Mouse (Mus musculus) G1E (cell line): ENCODE measurements around the gene B4galnt2. TPM values are rescaled to one million over a fixed set of nuclear protein-coding genes. Genes with fewer than 3 reads are reported as not detected.

Experiments
- ATAC-seq: 2 replicates; pipeline ENCODE4 v1.8.0; 2016; ENCODE audit warnings: mild to moderate bottlenecking; ENCODE audit not compliant: insufficient number of reproducible peaks, poor library complexity, low FRiP score, severe bottlenecking; ENCODE audit errors: extremely low read depth
- DNase-seq: peaks from one replicate; pipeline ENCODE4 v3.0.0; 2012; ENCODE audit warnings: low spot score
- H3K27me3 ChIP-seq: 2 replicates; pipeline ENCODE4 v1.6.1; 2012; ENCODE audit warnings: mild to moderate bottlenecking, low read length, inconsistent platforms; ENCODE audit not compliant: insufficient read depth
- H3K36me3 ChIP-seq: replicated peaks from 2 replicates; pipeline ENCODE3; 2012; ENCODE audit warnings: mild to moderate bottlenecking, inconsistent platforms
- H3K4me1 ChIP-seq: 2 replicates; pipeline ENCODE4 v1.6.1; 2012; ENCODE audit warnings: low read depth, low read length, inconsistent platforms, mixed read lengths; ENCODE audit not compliant: insufficient read depth
- H3K4me3 ChIP-seq: 2 replicates; pipeline ENCODE4 v1.5.1; 2012; ENCODE audit warnings: low read depth, mild to moderate bottlenecking, inconsistent platforms, low read length, moderate library complexity, mixed read lengths
- H3K9me3 ChIP-seq: replicated peaks from 2 replicates; pipeline ENCODE4 v1.6.1; 2012; ENCODE audit warnings: inconsistent platforms
- CTCF ChIP-seq: IDR thresholded peaks from 2 replicates; pipeline ENCODE4 v1.5.1; 2012; ENCODE audit warnings: low read depth, low read length, inconsistent platforms, mixed read lengths
- GATA1 ChIP-seq: IDR thresholded peaks from 2 replicates; pipeline ENCODE4 v1.6.1; 2012; ENCODE audit warnings: borderline replicate concordance, low read length, inconsistent platforms, mixed read lengths
- GATA2 ChIP-seq: IDR thresholded peaks from 2 replicates; pipeline ENCODE4 v1.6.1; 2012; ENCODE audit warnings: low read depth, low read length, inconsistent platforms, borderline replicate concordance
- POLR2AphosphoS5 ChIP-seq: IDR thresholded peaks from 2 replicates; pipeline ENCODE4 v1.6.1; 2012; ENCODE audit warnings: low read depth, low read length, inconsistent platforms; ENCODE audit not compliant: insufficient replicate concordance
- TAL1 ChIP-seq: conservative IDR thresholded peaks from 2 replicates; pipeline ENCODE4 v1.6.1; 2012; ENCODE audit warnings: low read depth, low read length, inconsistent platforms, mixed read lengths
- polyA plus RNA-seq: library from polyadenylated mRNA; stranded (reverse); fragments of >175 nt; gene quantifications from 2 replicates; pipeline ENCODE4 v1.2.3, GENCODE M21; 2012
- total RNA-seq, 2 experiments: library from RNA; stranded (forward) in 1 of 2; stranded (reverse) in 1 of 2; fragments of 200-1000 nt in 1 of 2; fragments of >200 nt in 1 of 2; fragmentation: Nextera tagmentation in 1 of 2; gene quantifications; 2 replicates each; pipeline ENCODE4 v1.2.3; 2014 to 2017

The B4galnt2 gene
- total and polyA plus RNA-seq, 3 experiments, result 0.05 TPM; not detected in 2

- Histone ChIP-seq H3K4me1 (peaks cover 98% of the 10 kb centered on the region), H3K9me3 (no peaks in the 10 kb centered on the region), H3K4me3 (peak within 1 kb of the TSS; percentile 56; the same call in 1 of the 2 replicates), H3K27me3 (no peaks in the 10 kb centered on the region), H3K36me3 (peaks cover 51% of the 10 kb centered on the region)
- ATAC-seq, result no peak
- DNase-seq, result no peak
- no peak for TF ChIP-seq GATA1
- TF ChIP-seq CTCF, result no peak
- no peak for TF ChIP-seq TAL1
- TF ChIP-seq GATA2, result no peak
- no peak for TF ChIP-seq POLR2AphosphoS5
These were observed 77.6 kb downstream of the B4galnt2 start, which contains the start of gene Gngt2 for GRCm38 (mm10) chr11:95837059-95837458. Gngt2 (plus strand) TSS chr11:95837216.

- Histone ChIP-seq H3K9me3 (no peaks in the 10 kb centered on the region), H3K4me1 (peaks cover 97% of the 10 kb centered on the region), H3K36me3 (peaks cover 56% of the 10 kb centered on the region), H3K4me3 (no peak overlapping the region), H3K27me3 (no peaks in the 10 kb centered on the region)
- DNase-seq (no peak), ATAC-seq (no peak)
- TF ChIP-seq POLR2AphosphoS5 (no peak), TAL1 (no peak)
These were observed 78.3 kb downstream of the B4galnt2 start for GRCm38 (mm10) chr11:95836433-95836832.

- peaks cover 5% of the 10 kb centered on the region for H3K9me3 ChIP-seq
- H3K27me3 ChIP-seq, result no peaks in the 10 kb centered on the region
- H3K4me1 ChIP-seq, result peaks cover 97% of the 10 kb centered on the region
- TF ChIP-seq CTCF (no peak), GATA2 (no peak), TAL1 (no peak), GATA1 (no peak), POLR2AphosphoS5 (no peak)
- no peak for ATAC-seq
- peak overlapping the region; percentile 56; the same call in 1 of the 2 replicates for H3K4me3 ChIP-seq
- H3K36me3 ChIP-seq, result peaks cover 62% of the 10 kb centered on the region
- DNase-seq, result no peak
These were observed 78.9 kb downstream of the B4galnt2 start for GRCm38 (mm10) chr11:95835832-95836231.

DNA sequence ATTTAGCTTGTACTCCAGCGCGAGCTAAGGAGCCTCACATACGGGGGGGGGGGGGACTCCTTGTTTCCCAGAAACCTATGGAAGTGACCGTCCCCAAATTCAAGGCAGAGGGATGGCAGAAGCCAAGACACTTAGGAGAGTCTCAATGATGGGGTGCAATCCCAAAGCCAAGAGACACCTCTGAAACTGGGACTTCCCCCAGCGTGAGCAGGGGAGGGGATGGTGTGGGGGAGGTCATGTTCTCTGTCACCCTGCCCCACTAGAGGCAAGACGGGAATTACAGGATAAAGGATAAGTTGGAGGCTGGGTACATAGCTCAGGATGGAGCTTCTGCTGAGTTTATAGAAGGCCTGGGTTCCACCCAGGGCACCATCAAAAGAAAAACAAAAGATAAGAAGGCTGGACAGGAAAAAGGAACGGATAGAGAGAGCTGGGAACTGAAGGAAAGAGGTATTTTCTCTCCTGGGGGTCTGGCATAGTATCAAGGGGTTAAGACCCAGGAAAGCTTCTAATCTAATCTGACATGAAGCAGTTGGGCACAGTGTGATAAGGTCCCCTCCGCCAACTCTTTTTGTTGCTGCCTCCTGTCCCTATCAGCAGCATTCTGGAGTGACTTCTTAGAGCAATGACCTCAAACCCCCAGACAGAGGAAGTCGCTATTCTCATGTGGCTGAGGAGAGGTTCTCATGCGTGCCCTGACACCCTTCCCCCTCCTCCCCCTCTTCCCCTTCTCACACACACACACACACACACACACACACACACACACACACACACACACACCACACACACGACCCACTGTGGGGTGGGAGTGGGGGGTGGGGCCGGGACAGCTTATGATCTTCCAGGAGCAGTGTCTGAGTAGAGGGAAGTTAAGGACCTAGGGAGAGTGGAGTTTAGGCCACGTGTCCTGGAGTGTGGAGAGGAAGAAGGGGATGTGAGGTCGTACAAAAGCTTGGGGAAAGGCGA, 79.7 kb downstream of the B4galnt2 start:
- TF ChIP-seq POLR2AphosphoS5 (no peak), TAL1 (peak; percentile 90)
- DNase-seq (peak; percentile 87), ATAC-seq (peak; percentile 70)
- peaks cover 68% of the 10 kb centered on the region for H3K36me3 ChIP-seq
- H3K27me3 ChIP-seq, result no peaks in the 10 kb centered on the region; the same call in 1 of the 2 replicates
- peaks cover 13% of the 10 kb centered on the region for H3K9me3 ChIP-seq
- peaks cover 97% of the 10 kb centered on the region for H3K4me1 ChIP-seq
- H3K4me3 ChIP-seq, result peak overlapping the region; percentile 72; the same call in 1 of the 2 replicates

- Histone ChIP-seq H3K9me3 (peaks cover 13% of the 10 kb centered on the region), H3K27me3 (no peaks in the 10 kb centered on the region; the same call in 1 of the 2 replicates), H3K36me3 (peaks cover 76% of the 10 kb centered on the region), H3K4me1 (peaks cover 98% of the 10 kb centered on the region), H3K4me3 (peak overlapping the region; percentile 72)
- peak; percentile 71 for ATAC-seq
- peak; percentile 83 for DNase-seq
- TF ChIP-seq TAL1, result peak; percentile 53; the same call in 1 of the 2 replicates
- no peak for TF ChIP-seq POLR2AphosphoS5
- TF ChIP-seq CTCF, result no peak
- no peak for TF ChIP-seq GATA2
These were observed 80.5 kb downstream of the B4galnt2 start for GRCm38 (mm10) chr11:95834143-95834667.

DNA sequence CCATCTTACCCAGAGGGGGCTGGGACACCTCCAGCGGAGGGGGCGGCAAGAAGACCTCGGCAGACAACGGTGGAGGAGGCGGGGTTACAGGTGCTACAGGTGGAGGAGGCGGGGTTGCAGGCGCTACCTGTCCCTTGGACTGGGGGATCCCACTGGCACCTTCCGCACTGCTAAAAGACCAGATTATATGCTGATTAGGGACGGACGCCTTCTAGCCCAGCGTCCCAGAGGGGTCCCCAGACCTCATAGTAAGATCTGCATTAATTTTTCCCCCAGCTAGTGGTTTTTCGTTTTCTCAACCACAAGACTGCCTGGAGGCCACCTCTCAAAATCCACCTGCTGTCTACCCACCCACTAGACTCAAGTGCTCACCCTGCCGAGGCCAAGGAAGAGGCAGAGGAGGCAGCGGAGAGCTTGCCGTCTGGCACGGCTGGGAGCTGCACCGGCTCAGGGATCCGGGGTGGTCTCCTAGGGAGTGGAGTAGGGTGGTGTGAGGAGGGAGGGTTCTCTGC, 81.0 kb downstream of the B4galnt2 start:
- DNase-seq (peak; percentile 53), ATAC-seq (no peak)
- peaks cover 78% of the 10 kb centered on the region for H3K36me3 ChIP-seq
- H3K27me3 ChIP-seq, result no peaks in the 10 kb centered on the region; the same call in 1 of the 2 replicates
- H3K4me3 ChIP-seq, result peak overlapping the region; percentile 72
- H3K4me1 ChIP-seq, result peaks cover 98% of the 10 kb centered on the region
- TF ChIP-seq POLR2AphosphoS5 (no peak), TAL1 (no peak), GATA2 (no peak), GATA1 (no peak)
- H3K9me3 ChIP-seq, result peaks cover 13% of the 10 kb centered on the region
